Mouse (Mus musculus) brain, adult 2 months (tissue): ENCODE data around the gene Hist1h4h.
"Not testable (repeated sequence)": the region's sequence is repeated elsewhere in the genome, so short reads cannot be mapped to it uniquely, and the experiment has no call there.

Source experiments
- DNase-seq: peaks from one replicate; pipeline ENCODE4 v3.0.0; 2011; ENCODE audit warnings: low read depth, low spot score

Hist1h4h gene

GRCm38 (mm10) chr13:23575864-23576313 is 45.0 kb downstream of the Hist1h4h start:
- not testable (repeated sequence) for DNase-seq

GRCm38 (mm10) chr13:23576351-23576881 is 45.6 kb downstream of the Hist1h4h start:
- no peak for DNase-seq

GRCm38 (mm10) chr13:23576906-23577639 is 46.2 kb downstream of the Hist1h4h start:
- DNase-seq = no peak

- DNase-seq = no peak
These were observed 47.0 kb downstream of the Hist1h4h start for GRCm38 (mm10) chr13:23577835-23578234.
